Mouse (Mus musculus): ENCODE measurements around the gene Arhgef2. TPM values are rescaled to one million over a fixed set of nuclear protein-coding genes. Genes with fewer than 3 reads are reported as not detected.

The Arhgef2 gene
- polyA plus RNA-seq, 1 experiment from 2014 or later: 122 TPM

- peak overlapping the region; percentile 79 for H3K4me3 ChIP-seq (replicated peaks)
- peak overlapping the region; percentile 96 for H3K27ac ChIP-seq
- no peaks in the 10 kb centered on the region for H3K9me3 ChIP-seq
- no peaks in the 10 kb centered on the region for H3K27me3 ChIP-seq
- peak overlapping the region; percentile 90 for H3K4me2 ChIP-seq
- H3K4me1 ChIP-seq (replicated peaks): peaks cover 8% of the 10 kb centered on the region
- peaks cover 38% of the 10 kb centered on the region for H3K36me3 ChIP-seq
- peak; percentile 61 for ATAC-seq (ENCODE audit: insufficient number of reproducible peaks, insufficient read depth, low FRiP score, low TSS enrichment, low read depth)
- H3K9ac ChIP-seq (replicated peaks): peak overlapping the region; percentile 95
- under 1% methylated on average over 45 of the region's 45 CpGs for WGBS
These were observed 80.2 kb downstream of the Arhgef2 start for GRCm38 (mm10) chr3:88685958-88686451.

GRCm38 (mm10) chr3:88686734-88687611, 81.2 kb downstream of the Arhgef2 start:
- no peaks in the 10 kb centered on the region for H3K27me3 ChIP-seq
- H3K36me3 ChIP-seq: peaks cover 47% of the 10 kb centered on the region
- H3K4me3 ChIP-seq (replicated peaks): peak overlapping the region; percentile 79
- peak overlapping the region; percentile 90 for H3K4me2 ChIP-seq
- H3K9me3 ChIP-seq: no peaks in the 10 kb centered on the region
- H3K27ac ChIP-seq: peak overlapping the region; percentile 96
- peaks cover 8% of the 10 kb centered on the region for H3K4me1 ChIP-seq (replicated peaks)
- H3K9ac ChIP-seq (replicated peaks): peak overlapping the region; percentile 95
- ATAC-seq (ENCODE audit: insufficient number of reproducible peaks, insufficient read depth, low FRiP score, low TSS enrichment, low read depth): no peak
- 47% methylated on average over 13 of the region's 13 CpGs for WGBS

GRCm38 (mm10) chr3:88689079-88689478, 83.3 kb downstream of the Arhgef2 start:
- Histone ChIP-seq H3K9ac (replicated peaks) (no peak overlapping the region), H3K4me2 (no peak overlapping the region), H3K27ac (no peak overlapping the region), H3K4me3 (replicated peaks) (no peak overlapping the region), H3K36me3 (peaks cover 66% of the 10 kb centered on the region), H3K27me3 (no peaks in the 10 kb centered on the region), H3K9me3 (no peaks in the 10 kb centered on the region), H3K4me1 (replicated peaks) (peaks cover 8% of the 10 kb centered on the region)
- WGBS: 88% methylated on average over 5 of the region's 5 CpGs
- ATAC-seq (ENCODE audit: insufficient number of reproducible peaks, insufficient read depth, low FRiP score, low TSS enrichment, low read depth): no peak

- no peak for ATAC-seq (ENCODE audit: insufficient number of reproducible peaks, insufficient read depth, low FRiP score, low TSS enrichment, low read depth)
- Histone ChIP-seq H3K4me3 (replicated peaks) (no peak overlapping the region), H3K4me1 (replicated peaks) (no peaks in the 10 kb centered on the region), H3K27me3 (no peaks in the 10 kb centered on the region), H3K9ac (replicated peaks) (no peak overlapping the region), H3K9me3 (no peaks in the 10 kb centered on the region), H3K36me3 (peaks cover 96% of the 10 kb centered on the region), H3K27ac (no peak overlapping the region), H3K4me2 (no peak overlapping the region)
These were observed 89.8 kb downstream of the Arhgef2 start for GRCm38 (mm10) chr3:88695545-88695944.

Other genes starting within 250 kb of the Arhgef2 start
- gene Paqr6, start 241.4 kb upstream of the Arhgef2 start, polyA plus RNA-seq (2016; fragmentation: Nextera tagmentation; extraction: Ambion mirVana): 2.8 and 3.2 TPM in 2 replicates
- gene Bglap3, start 233.2 kb upstream of the Arhgef2 start, polyA plus RNA-seq (2016; fragmentation: Nextera tagmentation; extraction: Ambion mirVana): 0.10 and 0.29 TPM in 2 replicates
- not detected in 2 replicates for gene Bglap2, start 227.3 kb upstream of the Arhgef2 start, polyA plus RNA-seq (2016; fragmentation: Nextera tagmentation; extraction: Ambion mirVana)
- not detected in 2 replicates for gene Bglap, start 221.5 kb upstream of the Arhgef2 start, polyA plus RNA-seq (2016; fragmentation: Nextera tagmentation; extraction: Ambion mirVana)
- 149 and 151 TPM in 2 replicates for gene Pmf1, start 195.6 kb upstream of the Arhgef2 start, polyA plus RNA-seq (2016; fragmentation: Nextera tagmentation; extraction: Ambion mirVana)
- gene Slc25a44, start 180.8 kb upstream of the Arhgef2 start, polyA plus RNA-seq (2016; fragmentation: Nextera tagmentation; extraction: Ambion mirVana): 13.7 and 16.2 TPM in 2 replicates
- 8.0 and 8.3 TPM in 2 replicates for gene Sema4a, start 144.8 kb upstream of the Arhgef2 start, polyA plus RNA-seq (2016; fragmentation: Nextera tagmentation; extraction: Ambion mirVana)
- gene Lmna, start 96.0 kb upstream of the Arhgef2 start, polyA plus RNA-seq (2016; fragmentation: Nextera tagmentation; extraction: Ambion mirVana): 51.8 and 56.4 TPM in 2 replicates
- gene Mex3a, start 73.6 kb upstream of the Arhgef2 start, polyA plus RNA-seq (2016; fragmentation: Nextera tagmentation; extraction: Ambion mirVana): 37.4 and 38.0 TPM in 2 replicates
- 2.6 and 3.5 TPM in 2 replicates for gene Rab25, start 57.7 kb upstream of the Arhgef2 start, polyA plus RNA-seq (2016; fragmentation: Nextera tagmentation; extraction: Ambion mirVana)
- 134 and 139 TPM in 2 replicates for gene Lamtor2, start 52.9 kb upstream of the Arhgef2 start, polyA plus RNA-seq (2016; fragmentation: Nextera tagmentation; extraction: Ambion mirVana)
- 62.6 and 67.0 TPM in 2 replicates for gene Ubqln4, start 52.2 kb upstream of the Arhgef2 start, polyA plus RNA-seq (2016; fragmentation: Nextera tagmentation; extraction: Ambion mirVana)
- 184 and 190 TPM in 2 replicates for gene Ssr2, start 30.1 kb upstream of the Arhgef2 start, polyA plus RNA-seq (2016; fragmentation: Nextera tagmentation; extraction: Ambion mirVana)
- gene Rxfp4, start 47.2 kb downstream of the Arhgef2 start, polyA plus RNA-seq (2016; fragmentation: Nextera tagmentation; extraction: Ambion mirVana): not detected in 2 replicates
- 127 and 128 TPM in 2 replicates for gene Khdc4, start 79.8 kb downstream of the Arhgef2 start, polyA plus RNA-seq (2016; fragmentation: Nextera tagmentation; extraction: Ambion mirVana)
- 39.7 and 41.2 TPM in 2 replicates for gene Rit1, start 110.9 kb downstream of the Arhgef2 start, polyA plus RNA-seq (2016; fragmentation: Nextera tagmentation; extraction: Ambion mirVana)
- 32.0 and 36.8 TPM in 2 replicates for gene Syt11, start 169.2 kb downstream of the Arhgef2 start, polyA plus RNA-seq (2016; fragmentation: Nextera tagmentation; extraction: Ambion mirVana)
- 17.2 and 18.0 TPM in 2 replicates for gene Gon4l, start 229.3 kb downstream of the Arhgef2 start, polyA plus RNA-seq (2016; fragmentation: Nextera tagmentation; extraction: Ambion mirVana)

All from limb, embryonic 12.5 days (tissue).